Mouse (Mus musculus): ENCODE results near the gene Hypk. TPM values are rescaled to one million over a fixed set of nuclear protein-coding genes. Genes with fewer than 3 reads are reported as not detected.
A peak's percentile ranks its signal among the peaks of the same experiment; 100 is the strongest.

Gene Hypk
- 64.6 and 70.0 TPM in 2 replicates for polyA plus RNA-seq (2011; ENCODE audit: insufficient read depth, insufficient read length, low replicate concordance, missing spikeins)

GRCm38 (mm10) chr2:121452990-121453389, at the start of gene Hypk:
Hypk (plus strand) TSS chr2:121453290.
- TF ChIP-seq POLR2A (IDR thresholded peaks at IDR 0.05; ENCODE audit: borderline replicate concordance, control insufficient read depth, low read depth, low read length), result no peak
- no peak for TF ChIP-seq CTCF (IDR thresholded peaks at IDR 0.05; ENCODE audit: control insufficient read depth, insufficient read depth, low read length)
- Histone ChIP-seq H3K27ac (ENCODE audit: control insufficient read depth, insufficient read depth, low read depth, low read length, poor library complexity) (no peak within 1 kb of the TSS), H3K4me1 (ENCODE audit: control insufficient read depth, insufficient read depth, low read length) (no peaks in the 10 kb centered on the region; the same call in 1 of the 2 replicates), H3K4me3 (replicated peaks; ENCODE audit: control insufficient read depth, low read depth, low read length) (no peak within 1 kb of the TSS)
- 68% methylated on average over 4 of the region's 4 CpGs for WGBS

- Histone ChIP-seq H3K27ac (ENCODE audit: control insufficient read depth, insufficient read depth, low read depth, low read length, poor library complexity) (no peak overlapping the region), H3K4me1 (ENCODE audit: control insufficient read depth, insufficient read depth, low read length) (no peaks in the 10 kb centered on the region), H3K4me3 (replicated peaks; ENCODE audit: control insufficient read depth, low read depth, low read length) (no peak overlapping the region)
- TF ChIP-seq POLR2A (IDR thresholded peaks at IDR 0.05; ENCODE audit: borderline replicate concordance, control insufficient read depth, low read depth, low read length) (no peak), CTCF (IDR thresholded peaks at IDR 0.05; ENCODE audit: control insufficient read depth, insufficient read depth, low read length) (no peak)
Observed at GRCm38 (mm10) chr2:121403296-121403695, 49.8 kb upstream of the Hypk start.

GRCm38 (mm10) chr2:121408160-121408559, 44.9 kb upstream of the Hypk start:
- WGBS, result 28% methylated on average over 4 of the region's 4 CpGs

GRCm38 (mm10) chr2:121412843-121413386, 40.2 kb upstream of the Hypk start:
- H3K4me3 ChIP-seq (replicated peaks; ENCODE audit: control insufficient read depth, low read depth, low read length), result peak overlapping the region; percentile 97
- no peak for TF ChIP-seq CTCF (IDR thresholded peaks at IDR 0.05; ENCODE audit: control insufficient read depth, insufficient read depth, low read length)
- TF ChIP-seq POLR2A (IDR thresholded peaks at IDR 0.05; ENCODE audit: borderline replicate concordance, control insufficient read depth, low read depth, low read length), result no peak
- no peaks in the 10 kb centered on the region for H3K4me1 ChIP-seq (ENCODE audit: control insufficient read depth, insufficient read depth, low read length)
- WGBS, result 0% methylated on average over 4 of the region's 4 CpGs
- peak overlapping the region; percentile 96 for H3K27ac ChIP-seq (ENCODE audit: control insufficient read depth, insufficient read depth, low read depth, low read length, poor library complexity)

More at GRCm38 (mm10) chr2:121408160-121408559, 44.9 kb upstream of the Hypk start:
- no peaks in the 10 kb centered on the region for H3K4me1 ChIP-seq (ENCODE audit: control insufficient read depth, insufficient read depth, low read length)
- TF ChIP-seq CTCF (IDR thresholded peaks at IDR 0.05; ENCODE audit: control insufficient read depth, insufficient read depth, low read length) (no peak), POLR2A (IDR thresholded peaks at IDR 0.05; ENCODE audit: borderline replicate concordance, control insufficient read depth, low read depth, low read length) (no peak)
- H3K4me3 ChIP-seq (replicated peaks; ENCODE audit: control insufficient read depth, low read depth, low read length), result no peak overlapping the region
- no peak overlapping the region for H3K27ac ChIP-seq (ENCODE audit: control insufficient read depth, insufficient read depth, low read depth, low read length, poor library complexity)

- H3K4me3 ChIP-seq (replicated peaks; ENCODE audit: control insufficient read depth, low read depth, low read length), result peak within 1 kb of the TSS; percentile 97
- H3K27ac ChIP-seq (ENCODE audit: control insufficient read depth, insufficient read depth, low read depth, low read length, poor library complexity), result peak within 1 kb of the TSS; percentile 96
- no peaks in the 10 kb centered on the region for H3K4me1 ChIP-seq (ENCODE audit: control insufficient read depth, insufficient read depth, low read length)
- WGBS, result under 1% methylated on average over 68 of the region's 68 CpGs
- TF ChIP-seq CTCF (IDR thresholded peaks at IDR 0.05; ENCODE audit: control insufficient read depth, insufficient read depth, low read length) (no peak), POLR2A (IDR thresholded peaks at IDR 0.05; ENCODE audit: borderline replicate concordance, control insufficient read depth, low read depth, low read length) (peak; percentile 91)
Observed at GRCm38 (mm10) chr2:121413387-121414042, 39.6 kb upstream of the Hypk start, which contains the start of the genes Pdia3 and Catsper2. Pdia3 (plus strand) TSS chr2:121413775. Catsper2 (minus strand) TSS chr2:121413792.

GRCm38 (mm10) chr2:121414139-121414685, 38.9 kb upstream of the Hypk start:
- Histone ChIP-seq H3K4me1 (ENCODE audit: control insufficient read depth, insufficient read depth, low read length) (no peaks in the 10 kb centered on the region), H3K4me3 (replicated peaks; ENCODE audit: control insufficient read depth, low read depth, low read length) (peak overlapping the region; percentile 97), H3K27ac (ENCODE audit: control insufficient read depth, insufficient read depth, low read depth, low read length, poor library complexity) (peak overlapping the region; percentile 96)
- no peak for TF ChIP-seq CTCF (IDR thresholded peaks at IDR 0.05; ENCODE audit: control insufficient read depth, insufficient read depth, low read length)
- no peak for TF ChIP-seq POLR2A (IDR thresholded peaks at IDR 0.05; ENCODE audit: borderline replicate concordance, control insufficient read depth, low read depth, low read length)
- WGBS, result under 1% methylated on average over 32 of the region's 32 CpGs

GRCm38 (mm10) chr2:121415103-121415502, 38.0 kb upstream of the Hypk start:
- WGBS, result 30% methylated on average over 3 of the region's 3 CpGs
- no peak overlapping the region for H3K27ac ChIP-seq (ENCODE audit: control insufficient read depth, insufficient read depth, low read depth, low read length, poor library complexity)
- no peak overlapping the region for H3K4me3 ChIP-seq (replicated peaks; ENCODE audit: control insufficient read depth, low read depth, low read length)
- TF ChIP-seq CTCF (IDR thresholded peaks at IDR 0.05; ENCODE audit: control insufficient read depth, insufficient read depth, low read length) (no peak), POLR2A (IDR thresholded peaks at IDR 0.05; ENCODE audit: borderline replicate concordance, control insufficient read depth, low read depth, low read length) (no peak)
- no peaks in the 10 kb centered on the region for H3K4me1 ChIP-seq (ENCODE audit: control insufficient read depth, insufficient read depth, low read length)

- Histone ChIP-seq H3K4me3 (replicated peaks; ENCODE audit: control insufficient read depth, low read depth, low read length) (no peak overlapping the region), H3K27ac (ENCODE audit: control insufficient read depth, insufficient read depth, low read depth, low read length, poor library complexity) (no peak overlapping the region), H3K4me1 (ENCODE audit: control insufficient read depth, insufficient read depth, low read length) (no peaks in the 10 kb centered on the region)
- TF ChIP-seq POLR2A (IDR thresholded peaks at IDR 0.05; ENCODE audit: borderline replicate concordance, control insufficient read depth, low read depth, low read length) (no peak), CTCF (IDR thresholded peaks at IDR 0.05; ENCODE audit: control insufficient read depth, insufficient read depth, low read length) (no peak)
- WGBS, result 67% methylated on average over 3 of the region's 3 CpGs
Observed at GRCm38 (mm10) chr2:121415591-121415990, 37.5 kb upstream of the Hypk start.
